Mouse (Mus musculus) v-Abl transformed pro-B cells (cell line): Measurements from ENCODE around the gene H2al1n.
"Not testable (repeated sequence)": the region's sequence is repeated elsewhere in the genome, so short reads cannot be mapped to it uniquely, and the experiment has no call there.

Source experiments
- in situ Hi-C, 2 experiments: fragments of 400-800 bp; cut with MboI; formaldehyde crosslinking; loops; one replicate each; pipeline ENCODE4 v1.15.1; 2025; ENCODE audit not compliant: unreplicated experiment in 2 of 2

H2al1n gene

GRCm38 (mm10) chrX:14210848-14211247 is at the start of gene H2al1n:
H2al1n (plus strand) TSS chrX:14211148.
- in situ Hi-C loops, result not testable (repeated sequence)

- in situ Hi-C loops, result no loop called here
These were observed 11.7 kb upstream of the H2al1n start for GRCm38 (mm10) chrX:14199284-14199683.

GRCm38 (mm10) chrX:14206112-14206875 is 4.7 kb upstream of the H2al1n start:
- in situ Hi-C loops, result no loop called here

GRCm38 (mm10) chrX:14229218-14229617 is 18.3 kb downstream of the H2al1n start:
- in situ Hi-C loops, result no loop called here

- in situ Hi-C loops, result no loop called here
These were observed 48.8 kb downstream of the H2al1n start for GRCm38 (mm10) chrX:14259597-14260239.
